Mouse (Mus musculus) MEL (cell line): Measurements from ENCODE around the gene Pitx2.

Source experiments
- EP300 ChIP-seq, 2 experiments: IDR thresholded peaks; 2 replicates each; pipeline ENCODE4 v1.6.1; 2011; ENCODE audit warnings: improper control_type of control experiment in 2 of 2, low read length in 2 of 2, low read depth in 1 of 2, mild to moderate bottlenecking in 1 of 2
- POLR2A ChIP-seq, 2 experiments: IDR thresholded peaks; 2 replicates each; pipeline ENCODE4 v1.6.1; 2011 to 2012; ENCODE audit warnings: low read length in 2 of 2, mild to moderate bottlenecking in 2 of 2, control low read depth in 1 of 2, improper control_type of control experiment in 1 of 2, low read depth in 1 of 2, moderate library complexity in 1 of 2; ENCODE audit not compliant: control insufficient read depth in 1 of 2, insufficient read depth in 1 of 2, poor library complexity in 1 of 2

DNA sequence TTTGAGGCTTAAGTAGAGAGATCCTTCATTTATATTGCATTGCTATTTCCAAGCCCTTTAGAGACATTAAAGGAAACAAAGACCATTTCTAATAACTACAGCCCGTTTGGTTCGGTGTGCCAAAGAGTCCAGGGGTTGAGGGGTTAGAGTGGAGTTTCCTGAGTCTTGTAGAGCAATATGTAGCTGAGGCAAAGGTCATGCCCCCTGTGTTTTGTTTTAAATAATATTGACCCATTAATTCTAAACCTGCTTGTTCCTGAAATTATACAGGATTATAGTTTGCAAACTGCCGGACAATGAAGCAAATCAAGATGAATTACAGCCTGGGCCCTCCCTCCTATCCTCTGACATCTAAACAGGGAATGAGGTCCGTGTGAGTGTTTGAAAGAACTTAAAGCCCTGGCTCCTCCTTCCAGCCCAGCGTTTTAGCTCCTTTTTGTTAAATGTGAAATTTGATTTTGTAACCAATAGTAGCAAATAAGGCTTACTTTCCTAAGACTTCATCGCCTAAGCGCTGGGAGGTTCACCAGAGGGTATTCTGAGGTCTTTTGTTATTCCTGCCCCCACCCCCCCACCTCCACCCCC is 20.5 kb downstream of the Pitx2 start:
- no peak for TF ChIP-seq EP300 (IDR thresholded peaks at IDR 0.05; ENCODE audit: low read depth in 1 of 2, low read length in 2 of 2)
- no peak for TF ChIP-seq POLR2A (IDR thresholded peaks at IDR 0.05; ENCODE audit: control insufficient read depth in 1 of 2, insufficient read depth in 1 of 2, low read depth in 1 of 2, low read length in 2 of 2, poor library complexity in 1 of 2)
